In the genomic region with DNA sequence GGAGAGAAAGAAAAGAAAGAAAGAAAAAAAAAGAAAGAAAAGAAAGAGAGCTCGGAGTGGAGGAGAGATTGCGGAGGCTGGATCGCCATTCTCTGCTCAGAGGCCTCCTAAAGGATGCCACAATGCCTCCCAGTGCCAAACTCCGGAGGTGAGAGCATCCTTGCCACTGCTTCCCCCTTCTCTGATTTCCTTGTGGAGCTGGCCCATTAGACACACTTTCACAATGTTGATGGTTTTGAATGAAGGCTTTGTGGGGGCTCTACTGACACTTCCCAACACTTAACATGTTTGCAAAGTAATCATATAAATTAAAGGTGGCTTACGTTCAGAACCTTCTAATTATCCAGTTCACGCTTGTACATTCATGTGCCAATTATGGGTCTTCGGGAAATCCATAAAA, we compare ENCODE assay signal across 8 mouse cellular contexts.
A peak's percentile ranks its signal among the peaks of the same experiment; 100 is the strongest.
DNase-seq lines count a peak whose midpoint lies in the region; ATAC-seq and TF ChIP-seq lines count a peak whose summit lies in the region.

No protein-coding gene starts in this region.

- intact Hi-C loops in left cerebral cortex, adult 2 months (cut with DNase I): loop anchor here (2.0 to 10.0 kb wide), 7 partner anchors 84 to 674 kb away; no protein-coding TSS in a partner anchor
- intact Hi-C loops in left cerebral cortex, postnatal 10 days (cut with DNase I): loop anchor here (5.0 kb wide), 1 partner anchor 523 kb away; no protein-coding TSS in a partner anchor

- no peaks in the 10 kb centered on the region for H3K9me3 ChIP-seq in forebrain, embryonic 12.5 days
- H3K9me3 ChIP-seq in intestine, postnatal 0 days (ENCODE audit: control insufficient read depth): no peaks in the 10 kb centered on the region
- H3K9me3 ChIP-seq in neural tube, embryonic 15.5 days (replicated peaks): no peaks in the 10 kb centered on the region

- peaks cover 24% of the 10 kb centered on the region for H3K4me1 ChIP-seq in forebrain, embryonic 12.5 days
- H3K4me1 ChIP-seq in intestine, postnatal 0 days (replicated peaks; ENCODE audit: control insufficient read depth, insufficient read depth, low read length): no peaks in the 10 kb centered on the region
- H3K4me1 ChIP-seq in neural tube, embryonic 15.5 days: peaks cover 36% of the 10 kb centered on the region

- ATAC-seq in forebrain, embryonic 12.5 days (ENCODE audit: low FRiP score): no peak
- ATAC-seq in intestine, postnatal 0 days: no peak
- no peak for ATAC-seq in neural tube, embryonic 15.5 days (ENCODE audit: low FRiP score)

- H3K36me3 ChIP-seq in forebrain, embryonic 12.5 days (replicated peaks): no peaks in the 10 kb centered on the region
- no peaks in the 10 kb centered on the region for H3K36me3 ChIP-seq in intestine, postnatal 0 days (ENCODE audit: control insufficient read depth, insufficient read depth)
- H3K36me3 ChIP-seq in neural tube, embryonic 15.5 days: no peaks in the 10 kb centered on the region

- no peak for TF ChIP-seq CTCF in left cerebral cortex, adult 2 months (IDR thresholded peaks at IDR 0.05)
- no peak for TF ChIP-seq CTCF in intestine, postnatal 0 days (IDR thresholded peaks at IDR 0.05; ENCODE audit: low read depth)

- peaks cover 18% of the 10 kb centered on the region for H3K27me3 ChIP-seq in forebrain, embryonic 12.5 days
- H3K27me3 ChIP-seq in intestine, postnatal 0 days (replicated peaks; ENCODE audit: control insufficient read depth, insufficient read depth, low read length): 0 out of 2 replicates have a peak, but pooled peaks cover 14% of the 10 kb centered on the region
- H3K27me3 ChIP-seq in neural tube, embryonic 15.5 days (replicated peaks): peaks cover 18% of the 10 kb centered on the region

- peak in 1 of 2 experiments; percentile 25 for DNase-seq in left cerebral cortex, adult 2 months (ENCODE audit: extremely low spot score in 1 of 2, low spot score in 2 of 2)
- DNase-seq in left cerebral cortex, postnatal 10 days (ENCODE audit: extremely low spot score in 1 of 2, low spot score in 2 of 2): no peak
- no peak for DNase-seq in testis, postnatal 10 days (ENCODE audit: low spot score)
- DNase-seq in gastrocnemius, postnatal 4 days (ENCODE audit: low spot score in 2 of 2): no peak
- no peak for DNase-seq in adipocyte (ENCODE audit: low spot score)

- 5% methylated on average over 7 of the region's 7 CpGs for WGBS in forebrain, embryonic 12.5 days
- WGBS in intestine, postnatal 0 days: 27% methylated on average over 7 of the region's 7 CpGs
- WGBS in neural tube, embryonic 15.5 days: 7% methylated on average over 7 of the region's 7 CpGs

- H3K27ac ChIP-seq in left cerebral cortex, adult 2 months: peak overlapping the region; percentile 55
- peak overlapping the region; percentile 90; the same call in 1 of the 2 replicates for H3K27ac ChIP-seq in forebrain, embryonic 12.5 days
- H3K27ac ChIP-seq in intestine, postnatal 0 days (ENCODE audit: low read depth, low read length): no peak overlapping the region
- peak overlapping the region; percentile 58; the same call in 1 of the 2 replicates for H3K27ac ChIP-seq in neural tube, embryonic 15.5 days (replicated peaks)

- H3K4me3 ChIP-seq in left cerebral cortex, adult 2 months: peak overlapping the region; percentile 83
- peak overlapping the region; percentile 63 for H3K4me3 ChIP-seq in forebrain, embryonic 12.5 days (replicated peaks)
- H3K4me3 ChIP-seq in intestine, postnatal 0 days (ENCODE audit: low read depth, low read length): peak overlapping the region; percentile 77
- peak overlapping the region; percentile 74 for H3K4me3 ChIP-seq in neural tube, embryonic 15.5 days (replicated peaks)

- H3K4me2 ChIP-seq in forebrain, embryonic 12.5 days: peak overlapping the region; percentile 90
- peak overlapping the region; percentile 97 for H3K4me2 ChIP-seq in intestine, postnatal 0 days (replicated peaks; ENCODE audit: low read depth)
- peak overlapping the region; percentile 97 for H3K4me2 ChIP-seq in neural tube, embryonic 15.5 days

- H3K9ac ChIP-seq in forebrain, embryonic 12.5 days: peak overlapping the region; percentile 81
- H3K9ac ChIP-seq in intestine, postnatal 0 days (ENCODE audit: low read depth, low read length): no peak overlapping the region
- H3K9ac ChIP-seq in neural tube, embryonic 15.5 days (replicated peaks): 0 out of 2 replicates have a peak overlapping the region, but pooled peaks have one; percentile 28
